Mouse (Mus musculus): ENCODE data around the gene Baz2b.

Gene Baz2b

GRCm38 (mm10) chr2:60003038-60003664, 206.5 kb downstream of the Baz2b start:
- no peak for DNase-seq (ENCODE audit: low spot score in 2 of 2)

DNA sequence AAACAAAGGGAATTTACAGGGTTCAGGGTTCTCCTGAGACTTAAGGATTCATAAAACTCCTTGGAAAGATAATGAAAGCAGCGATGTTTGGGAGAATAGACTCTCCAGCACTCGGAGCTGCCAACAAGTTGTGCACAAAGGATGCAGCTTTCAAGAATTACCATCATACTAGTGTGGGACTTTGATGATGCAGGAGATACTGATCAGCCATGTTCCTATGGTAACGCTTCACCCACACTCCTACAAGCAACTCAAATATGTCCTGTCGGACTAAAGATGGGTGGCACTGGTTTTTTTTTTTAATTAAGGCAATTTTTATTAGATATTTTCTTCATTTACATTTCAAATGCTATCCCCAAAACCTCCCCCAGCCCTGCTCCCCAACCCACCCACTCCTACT, 209.4 kb downstream of the Baz2b start:
- DNase-seq (ENCODE audit: low spot score in 2 of 2) = no peak

- DNase-seq (ENCODE audit: low spot score in 2 of 2) = no peak
Observed at GRCm38 (mm10) chr2:59997479-59998228, 212.0 kb downstream of the Baz2b start.

DNA sequence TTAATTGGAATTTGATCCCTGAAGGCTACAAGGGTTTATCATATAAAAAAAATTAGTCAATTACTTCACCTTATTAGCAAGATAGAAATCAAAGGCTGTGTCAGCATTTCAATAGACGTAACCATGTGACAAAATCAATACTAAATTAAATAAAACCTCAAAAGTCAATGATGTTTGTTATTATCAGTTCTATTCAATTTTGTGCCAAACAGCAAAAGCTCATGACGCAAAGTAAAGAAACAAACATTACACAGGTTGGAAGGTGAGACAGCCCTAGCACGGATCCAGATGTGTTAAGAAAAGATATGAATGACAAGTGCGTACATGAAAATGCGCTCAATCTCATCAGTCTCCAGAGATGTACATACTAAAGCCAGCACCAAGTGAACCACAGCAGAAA, 212.7 kb downstream of the Baz2b start:
- no peak for DNase-seq (ENCODE audit: low spot score in 2 of 2)

- DNase-seq (ENCODE audit: low spot score in 2 of 2) = no peak
Observed at GRCm38 (mm10) chr2:59993190-59993535, 216.5 kb downstream of the Baz2b start.

GRCm38 (mm10) chr2:59992488-59993189, 217.0 kb downstream of the Baz2b start:
- no peak for DNase-seq (ENCODE audit: low spot score in 2 of 2)

- no peak for DNase-seq (ENCODE audit: low spot score in 2 of 2)
Observed at GRCm38 (mm10) chr2:59991775-59992174, 217.9 kb downstream of the Baz2b start.

DNA sequence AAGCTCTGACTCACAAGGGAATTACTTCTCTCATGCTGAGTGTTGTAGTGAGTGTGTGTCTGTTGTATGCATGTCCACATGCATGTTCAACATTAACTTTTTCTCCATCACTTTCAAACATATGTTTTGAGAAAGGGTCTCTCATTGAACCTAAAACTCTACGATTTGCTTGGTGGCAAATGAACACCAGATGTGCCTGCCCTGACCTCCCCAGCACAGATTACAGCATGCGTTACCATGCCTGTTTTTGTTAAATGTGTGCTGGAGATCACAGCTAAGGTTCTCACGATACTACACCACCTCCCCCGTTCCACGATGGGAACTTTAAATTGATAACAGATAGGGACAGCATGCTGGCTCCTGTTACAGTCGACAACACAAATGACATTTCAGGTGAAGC, 222.1 kb downstream of the Baz2b start:
- no peak for DNase-seq (ENCODE audit: low spot score in 2 of 2)

DNA sequence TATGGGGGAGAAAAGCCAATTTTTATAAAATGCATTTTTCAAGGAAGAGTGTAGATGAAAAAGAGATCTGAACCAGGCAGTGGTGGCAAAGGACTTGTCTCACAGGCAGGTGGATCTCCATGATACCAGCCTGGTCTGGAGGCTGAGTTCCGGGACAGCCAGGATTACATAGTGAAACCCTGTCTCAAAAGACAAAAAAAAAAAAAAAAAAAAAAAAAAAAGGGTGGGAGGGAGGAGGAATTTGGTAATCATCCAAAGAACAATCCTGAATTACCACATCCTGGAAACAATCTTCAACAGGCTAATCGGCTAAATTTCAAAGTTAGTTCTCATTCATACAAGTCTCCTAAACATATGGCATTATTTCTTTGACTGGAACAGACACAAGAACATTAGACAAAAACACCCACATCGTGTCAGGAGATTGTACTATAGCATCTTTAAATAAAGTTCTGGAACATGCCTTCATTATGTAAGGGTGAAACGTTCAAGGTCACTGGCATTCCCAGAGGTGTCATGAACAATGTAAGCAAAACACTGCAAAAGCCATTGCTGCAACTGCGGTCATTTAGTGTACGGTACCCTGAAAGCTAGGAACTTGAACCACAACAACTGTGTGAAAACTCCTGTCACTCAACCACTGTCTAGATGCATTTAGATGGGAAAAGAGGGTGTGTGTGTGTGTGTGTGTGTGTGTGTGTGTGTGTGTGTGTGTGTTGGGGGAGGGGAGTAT, 230.0 kb downstream of the Baz2b start:
- no peak for DNase-seq (ENCODE audit: low spot score in 2 of 2)

- no peak for DNase-seq (ENCODE audit: low spot score in 2 of 2)
Observed at GRCm38 (mm10) chr2:59976680-59977079, 233.0 kb downstream of the Baz2b start.

GRCm38 (mm10) chr2:59975772-59976171, 233.9 kb downstream of the Baz2b start:
- no peak for DNase-seq (ENCODE audit: low spot score in 2 of 2)

GRCm38 (mm10) chr2:59973962-59974361, 235.7 kb downstream of the Baz2b start:
- no peak for DNase-seq (ENCODE audit: low spot score in 2 of 2)

DNA sequence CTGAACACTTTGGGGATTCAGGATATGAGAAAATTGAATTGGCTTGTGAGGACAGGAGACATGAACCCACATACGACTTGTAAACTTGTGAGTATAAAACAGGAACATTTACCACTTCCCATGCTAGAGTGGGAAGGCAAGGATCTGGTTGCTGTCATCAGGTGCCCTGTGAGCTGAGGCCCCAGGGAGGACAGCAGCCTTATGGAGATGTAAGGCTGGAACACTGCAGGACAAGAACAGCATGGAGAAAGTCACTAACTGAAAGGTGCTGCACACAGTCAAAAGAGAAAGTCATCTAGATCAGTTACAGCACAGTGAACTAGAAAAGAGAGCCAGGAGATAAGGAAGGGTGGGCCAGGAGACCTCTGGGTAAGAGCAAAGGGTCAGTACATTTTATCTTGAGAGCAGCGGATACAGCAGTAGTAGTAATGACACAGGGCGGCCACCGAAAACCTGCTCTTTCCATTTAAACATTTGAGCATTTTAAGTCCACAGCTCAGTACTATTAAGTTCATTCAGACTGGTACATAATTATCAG, 236.5 kb downstream of the Baz2b start:
- no peak for DNase-seq (ENCODE audit: low spot score in 2 of 2)

DNA sequence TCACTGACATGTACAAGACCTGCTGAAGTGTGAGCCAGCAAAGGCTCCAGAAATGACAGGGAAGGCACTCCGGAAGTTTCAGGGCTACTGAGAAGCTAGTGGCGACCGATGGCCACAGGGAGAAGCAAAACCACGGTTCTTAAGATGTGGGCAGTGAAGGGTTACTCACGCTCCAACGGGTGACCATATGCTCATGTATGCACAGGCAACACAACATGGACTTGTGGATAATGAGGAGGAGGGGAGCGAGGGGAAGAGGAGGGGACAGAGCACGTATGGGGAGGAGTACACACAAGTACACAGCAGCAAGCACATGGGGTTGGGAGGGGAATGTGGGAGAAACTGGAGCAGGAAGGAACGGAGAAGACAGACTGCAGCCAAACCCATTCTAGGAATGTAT, 239.1 kb downstream of the Baz2b start:
- DNase-seq (ENCODE audit: low spot score in 2 of 2) = no peak

GRCm38 (mm10) chr2:59969099-59969498, 240.5 kb downstream of the Baz2b start:
- DNase-seq (ENCODE audit: low spot score in 2 of 2) = no peak

DNA sequence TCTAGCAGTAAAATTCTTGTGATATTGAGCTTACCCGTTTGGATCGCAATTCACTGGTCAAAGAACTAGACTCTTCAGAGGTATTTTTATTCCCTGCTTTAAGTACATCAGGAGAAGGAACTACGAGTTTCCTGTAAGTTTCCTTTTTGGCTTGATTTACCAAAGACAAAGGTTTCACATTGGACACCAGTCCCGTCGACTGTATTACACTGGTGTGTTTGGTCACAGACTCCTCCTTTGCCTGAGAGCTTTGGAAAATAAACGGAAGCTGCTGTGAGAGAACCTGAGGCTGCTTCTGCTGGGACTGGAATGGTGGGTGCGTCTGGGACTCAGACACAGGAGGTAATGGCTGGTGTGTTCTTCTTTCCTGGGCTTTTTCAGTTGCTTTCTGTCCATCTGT, 241.0 kb downstream of the Baz2b start:
- DNase-seq (ENCODE audit: low spot score in 2 of 2) = no peak

DNA sequence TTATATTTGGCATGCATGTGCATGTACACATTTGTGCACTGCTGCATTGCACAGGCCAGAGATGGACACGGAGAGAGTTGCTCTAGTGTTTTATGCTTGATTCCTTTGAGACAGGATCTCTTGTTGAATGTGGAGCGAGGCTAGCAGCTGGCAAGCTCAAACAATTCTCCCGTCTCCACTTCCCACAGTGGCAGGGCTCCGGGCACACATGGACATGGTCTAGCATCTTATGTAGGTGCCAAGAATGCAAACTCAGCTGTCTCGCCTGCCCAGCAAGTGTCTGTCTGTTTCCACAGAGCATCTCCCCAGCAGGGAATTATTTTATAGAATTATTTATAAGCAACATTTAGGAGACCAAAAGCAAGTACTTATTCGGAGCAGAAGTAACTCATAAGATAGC, 243.2 kb downstream of the Baz2b start:
- no peak for DNase-seq (ENCODE audit: low spot score in 2 of 2)

DNA sequence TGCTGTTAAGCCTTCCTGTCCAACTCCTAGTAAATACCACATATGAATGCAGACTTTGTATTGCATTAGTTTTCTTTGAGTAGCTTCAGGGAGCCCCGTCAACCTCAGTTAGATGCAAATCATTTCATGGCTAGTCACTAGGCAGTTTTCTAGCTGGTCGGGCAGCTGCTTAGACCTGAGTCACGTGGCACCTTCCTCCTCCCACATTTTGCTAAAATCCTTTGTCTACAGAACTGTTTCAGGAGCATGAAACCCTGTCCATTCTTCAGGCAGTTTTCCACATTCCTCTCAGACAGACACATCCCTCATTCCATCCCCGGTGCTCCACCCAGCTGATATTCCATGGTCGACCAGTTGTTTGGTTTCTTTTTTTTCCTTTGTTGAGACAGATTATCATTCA, 246.6 kb downstream of the Baz2b start:
- DNase-seq (ENCODE audit: low spot score in 2 of 2) = no peak

- no peak for DNase-seq (ENCODE audit: low spot score in 2 of 2)
Observed at GRCm38 (mm10) chr2:59962579-59962978, 247.1 kb downstream of the Baz2b start.

GRCm38 (mm10) chr2:59960495-59960772, 249.2 kb downstream of the Baz2b start:
- DNase-seq (ENCODE audit: low spot score in 2 of 2) = no peak

GRCm38 (mm10) chr2:59959668-59960494, 249.8 kb downstream of the Baz2b start:
- DNase-seq (ENCODE audit: low spot score in 2 of 2) = no peak

All from frontal cortex, postnatal 10 days (tissue).